Mouse (Mus musculus) kidney, embryonic 16.5 days (tissue): Measurements from ENCODE around the gene Ide. TPM values are rescaled to one million over a fixed set of nuclear protein-coding genes. Genes with fewer than 3 reads are reported as not detected.

Experiments
- ATAC-seq: fragments of 200-750 bp; cut with Nextera tagmentation; 2 replicates; pipeline ENCODE4 v1.8.0; 2017; ENCODE audit warnings: moderate TSS enrichment; ENCODE audit not compliant: low FRiP score, low TSS enrichment
- H3K27ac ChIP-seq: fragments of 300-500 bp; sonication (generic); 2 replicates; pipeline ENCODE4 v1.5.1; 2014; ENCODE audit warnings: low read length
- H3K27me3 ChIP-seq: fragments of 300-500 bp; sonication (generic); 2 replicates; pipeline ENCODE4 v1.6.1; 2014; ENCODE audit warnings: low read length, control low read depth, mixed read lengths; ENCODE audit not compliant: insufficient read depth
- H3K36me3 ChIP-seq: fragments of 300-500 bp; sonication (generic); 2 replicates; pipeline ENCODE4 v1.6.1; 2014; ENCODE audit warnings: low read length, control low read depth, mixed read lengths; ENCODE audit not compliant: insufficient read depth
- H3K4me1 ChIP-seq: fragments of 300-500 bp; sonication (generic); 2 replicates; pipeline ENCODE4 v1.6.1; 2014; ENCODE audit warnings: low read length, control low read depth, mixed read lengths; ENCODE audit not compliant: insufficient read depth
- H3K4me2 ChIP-seq: fragments of 300-500 bp; sonication (generic); replicated peaks from 2 replicates; pipeline ENCODE4 v1.6.1; 2014; ENCODE audit warnings: low read depth, low read length
- H3K4me3 ChIP-seq: fragments of 300-500 bp; sonication (generic); 2 replicates; pipeline ENCODE4 v1.5.1; 2014; ENCODE audit warnings: mild to moderate bottlenecking, low read length
- H3K9ac ChIP-seq: fragments of 300-500 bp; sonication (generic); replicated peaks from 2 replicates; pipeline ENCODE4 v1.6.1; 2014; ENCODE audit warnings: low read length
- H3K9me3 ChIP-seq: fragments of 300-500 bp; sonication (generic); 2 replicates; pipeline ENCODE4 v1.6.1; 2016; ENCODE audit warnings: low read length, control low read depth
- WGBS: fragments of 180-500 bp; shearing (Covaris S2); extraction: QIAGEN DNeasy Blood & Tissue Kit; methylation state at CpG from one replicate; pipeline ENCODE4 v1.1.7; 2014; 5-methylcytosine and 5-hydroxymethylcytosine counted together
- polyA plus RNA-seq: library from polyadenylated mRNA; unstranded; fragments of >200 nt; fragmentation: Nextera tagmentation; extraction: Ambion mirVana; gene quantifications from 2 replicates; pipeline ENCODE4 v1.2.1, GENCODE M21; 2015

The Ide gene
- polyA plus RNA-seq, 1 experiment from 2014 or later: 55.8 TPM

- Histone ChIP-seq H3K27ac (no peak overlapping the region), H3K4me2 (no peak overlapping the region), H3K36me3 (no peaks in the 10 kb centered on the region), H3K4me3 (no peak overlapping the region), H3K9me3 (no peaks in the 10 kb centered on the region), H3K4me1 (peaks cover 17% of the 10 kb centered on the region), H3K27me3 (no peaks in the 10 kb centered on the region), H3K9ac (no peak overlapping the region)
- no peak for ATAC-seq
- 79% methylated on average over 5 of the region's 5 CpGs for WGBS
Measured at GRCm38 (mm10) chr19:37340931-37341330, 3.3 kb upstream of the Ide start.

- Histone ChIP-seq H3K9me3 (no peaks in the 10 kb centered on the region), H3K4me3 (no peak overlapping the region), H3K4me1 (peaks cover 17% of the 10 kb centered on the region), H3K27me3 (no peaks in the 10 kb centered on the region), H3K27ac (no peak overlapping the region), H3K36me3 (no peaks in the 10 kb centered on the region), H3K4me2 (no peak overlapping the region), H3K9ac (no peak overlapping the region)
- 72% methylated on average over 5 of the region's 5 CpGs for WGBS
- no peak for ATAC-seq
Measured at GRCm38 (mm10) chr19:37340495-37340894, 2.8 kb upstream of the Ide start.

GRCm38 (mm10) chr19:37335392-37335791, 2.3 kb downstream of the Ide start:
- WGBS: 84% methylated on average over 1 of the region's 1 CpGs
- Histone ChIP-seq H3K4me3 (no peak overlapping the region), H3K4me1 (peaks cover 17% of the 10 kb centered on the region), H3K4me2 (no peak overlapping the region), H3K27me3 (no peaks in the 10 kb centered on the region), H3K36me3 (no peaks in the 10 kb centered on the region), H3K27ac (no peak overlapping the region), H3K9ac (no peak overlapping the region), H3K9me3 (no peaks in the 10 kb centered on the region)
- no peak for ATAC-seq

GRCm38 (mm10) chr19:37333357-37333756, 4.3 kb downstream of the Ide start:
- Histone ChIP-seq H3K9me3 (no peaks in the 10 kb centered on the region), H3K4me2 (no peak overlapping the region), H3K27me3 (no peaks in the 10 kb centered on the region), H3K9ac (no peak overlapping the region), H3K4me1 (peaks cover 5% of the 10 kb centered on the region; the same call in 1 of the 2 replicates), H3K27ac (no peak overlapping the region), H3K4me3 (no peak overlapping the region), H3K36me3 (peaks cover 9% of the 10 kb centered on the region; the same call in 1 of the 2 replicates)
- ATAC-seq: no peak
- WGBS: 91% methylated on average over 5 of the region's 5 CpGs

GRCm38 (mm10) chr19:37332726-37333125, 4.9 kb downstream of the Ide start:
- Histone ChIP-seq H3K36me3 (peaks cover 15% of the 10 kb centered on the region; the same call in 1 of the 2 replicates), H3K4me1 (no peaks in the 10 kb centered on the region), H3K4me2 (no peak overlapping the region), H3K27ac (no peak overlapping the region), H3K27me3 (no peaks in the 10 kb centered on the region), H3K4me3 (no peak overlapping the region), H3K9ac (no peak overlapping the region), H3K9me3 (no peaks in the 10 kb centered on the region)
- no peak for ATAC-seq
- WGBS: 80% methylated on average over 4 of the region's 4 CpGs

- Histone ChIP-seq H3K27me3 (no peaks in the 10 kb centered on the region), H3K27ac (no peak overlapping the region), H3K9me3 (no peaks in the 10 kb centered on the region), H3K4me1 (no peaks in the 10 kb centered on the region), H3K4me2 (no peak overlapping the region), H3K36me3 (peaks cover 19% of the 10 kb centered on the region), H3K4me3 (no peak overlapping the region), H3K9ac (no peak overlapping the region)
- 81% methylated on average over 5 of the region's 5 CpGs for WGBS
- no peak for ATAC-seq
Measured at GRCm38 (mm10) chr19:37327216-37327615, 10.4 kb downstream of the Ide start.

GRCm38 (mm10) chr19:37323566-37323965, 14.1 kb downstream of the Ide start:
- Histone ChIP-seq H3K9me3 (no peaks in the 10 kb centered on the region), H3K27ac (no peak overlapping the region), H3K27me3 (no peaks in the 10 kb centered on the region), H3K4me3 (no peak overlapping the region), H3K9ac (no peak overlapping the region), H3K36me3 (peaks cover 12% of the 10 kb centered on the region), H3K4me1 (no peaks in the 10 kb centered on the region), H3K4me2 (no peak overlapping the region)
- no peak for ATAC-seq
- WGBS: 48% methylated on average over 3 of the region's 3 CpGs

GRCm38 (mm10) chr19:37320802-37321619, 16.6 kb downstream of the Ide start:
- no peak overlapping the region for H3K27ac ChIP-seq
- H3K27me3 ChIP-seq: no peaks in the 10 kb centered on the region
- H3K36me3 ChIP-seq: peaks cover 9% of the 10 kb centered on the region; the same call in 1 of the 2 replicates
- H3K4me1 ChIP-seq: no peaks in the 10 kb centered on the region
- no peak overlapping the region for H3K4me2 ChIP-seq
- 83% methylated on average over 16 of the region's 16 CpGs for WGBS
- H3K9me3 ChIP-seq: no peaks in the 10 kb centered on the region
- H3K4me3 ChIP-seq: no peak overlapping the region
- no peak overlapping the region for H3K9ac ChIP-seq
- no peak for ATAC-seq

GRCm38 (mm10) chr19:37317359-37317758, 20.3 kb downstream of the Ide start:
- WGBS: 84% methylated on average over 4 of the region's 4 CpGs
- no peak overlapping the region for H3K9ac ChIP-seq
- no peak overlapping the region for H3K4me2 ChIP-seq
- ATAC-seq: no peak
- H3K27ac ChIP-seq: no peak overlapping the region
- no peaks in the 10 kb centered on the region for H3K4me1 ChIP-seq
- H3K36me3 ChIP-seq: peaks cover 14% of the 10 kb centered on the region; the same call in 1 of the 2 replicates
- no peak overlapping the region for H3K4me3 ChIP-seq
- no peaks in the 10 kb centered on the region for H3K9me3 ChIP-seq
- H3K27me3 ChIP-seq: no peaks in the 10 kb centered on the region

- no peak for ATAC-seq
- 88% methylated on average over 9 of the region's 9 CpGs for WGBS
Measured at GRCm38 (mm10) chr19:37315091-37315490, 22.6 kb downstream of the Ide start.

More at GRCm38 (mm10) chr19:37315091-37315490, 22.6 kb downstream of the Ide start:
- no peak overlapping the region for H3K9ac ChIP-seq
- no peak overlapping the region for H3K27ac ChIP-seq
- no peaks in the 10 kb centered on the region for H3K9me3 ChIP-seq
- no peaks in the 10 kb centered on the region for H3K27me3 ChIP-seq
- H3K4me2 ChIP-seq: no peak overlapping the region
- H3K36me3 ChIP-seq: peaks cover 29% of the 10 kb centered on the region; the same call in 1 of the 2 replicates
- no peaks in the 10 kb centered on the region for H3K4me1 ChIP-seq
- no peak overlapping the region for H3K4me3 ChIP-seq
